Mouse (Mus musculus): ENCODE measurements at regions not wholly inside any gene's neighbourhood (a gene's known extent, or its start where the extent isn't known, plus 50 kb on each side); places are given as distances from the start of the nearest gene placed in this dataset.

- intact Hi-C loops (cut with DNase I) = no loop called here
Observed at GRCm38 (mm10) chr4:45713837-45714508, 84.8 kb upstream of the Aldh1b1 start.

GRCm38 (mm10) chr4:45713046-45713706 lies 85.6 kb upstream of the Aldh1b1 start:
- intact Hi-C loops (cut with DNase I) = no loop called here

GRCm38 (mm10) chr4:45703997-45704396 lies 94.8 kb upstream of the Aldh1b1 start:
- intact Hi-C loops (cut with DNase I) = no loop called here

DNA sequence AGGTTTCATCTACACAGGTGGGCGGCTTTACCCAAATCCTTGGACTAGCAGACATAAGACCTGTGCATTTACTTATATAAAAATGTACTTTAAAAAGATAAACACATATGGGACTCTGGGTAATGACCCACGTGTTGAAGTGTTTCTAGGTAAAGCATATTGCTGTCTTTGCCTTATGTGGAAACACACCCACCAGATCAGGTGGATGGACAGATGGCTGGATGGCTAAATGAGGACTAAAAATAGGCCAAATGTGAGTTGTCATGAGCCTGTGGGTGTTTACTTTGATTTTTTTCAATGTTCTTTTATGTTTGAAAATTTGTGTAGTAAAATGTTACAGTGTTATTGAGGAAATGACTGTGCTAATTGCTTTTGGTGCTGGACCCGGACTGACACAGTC lies 99.2 kb upstream of the Aldh1b1 start:
- intact Hi-C loops (cut with DNase I) = no loop called here

DNA sequence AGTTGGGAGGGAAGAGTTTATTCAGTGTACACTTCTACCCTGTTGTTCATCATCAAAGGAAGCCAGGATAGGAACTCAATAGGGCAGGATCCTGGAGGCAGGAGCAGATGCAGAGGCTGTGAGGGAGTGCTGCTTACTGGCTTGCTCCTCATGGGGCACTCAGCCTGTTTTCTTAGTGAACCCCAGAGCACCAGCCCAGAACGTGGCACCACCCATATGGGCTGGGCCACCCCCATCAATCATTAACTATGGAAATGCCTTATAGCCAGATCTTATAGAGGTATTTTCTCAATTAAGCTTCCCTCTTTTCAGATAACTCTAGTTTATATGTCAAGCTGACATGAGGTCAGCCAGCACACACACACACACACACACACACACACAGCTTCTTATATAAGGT lies 103.6 kb upstream of the Aldh1b1 start:
- intact Hi-C loops (cut with DNase I) = no loop called here

DNA sequence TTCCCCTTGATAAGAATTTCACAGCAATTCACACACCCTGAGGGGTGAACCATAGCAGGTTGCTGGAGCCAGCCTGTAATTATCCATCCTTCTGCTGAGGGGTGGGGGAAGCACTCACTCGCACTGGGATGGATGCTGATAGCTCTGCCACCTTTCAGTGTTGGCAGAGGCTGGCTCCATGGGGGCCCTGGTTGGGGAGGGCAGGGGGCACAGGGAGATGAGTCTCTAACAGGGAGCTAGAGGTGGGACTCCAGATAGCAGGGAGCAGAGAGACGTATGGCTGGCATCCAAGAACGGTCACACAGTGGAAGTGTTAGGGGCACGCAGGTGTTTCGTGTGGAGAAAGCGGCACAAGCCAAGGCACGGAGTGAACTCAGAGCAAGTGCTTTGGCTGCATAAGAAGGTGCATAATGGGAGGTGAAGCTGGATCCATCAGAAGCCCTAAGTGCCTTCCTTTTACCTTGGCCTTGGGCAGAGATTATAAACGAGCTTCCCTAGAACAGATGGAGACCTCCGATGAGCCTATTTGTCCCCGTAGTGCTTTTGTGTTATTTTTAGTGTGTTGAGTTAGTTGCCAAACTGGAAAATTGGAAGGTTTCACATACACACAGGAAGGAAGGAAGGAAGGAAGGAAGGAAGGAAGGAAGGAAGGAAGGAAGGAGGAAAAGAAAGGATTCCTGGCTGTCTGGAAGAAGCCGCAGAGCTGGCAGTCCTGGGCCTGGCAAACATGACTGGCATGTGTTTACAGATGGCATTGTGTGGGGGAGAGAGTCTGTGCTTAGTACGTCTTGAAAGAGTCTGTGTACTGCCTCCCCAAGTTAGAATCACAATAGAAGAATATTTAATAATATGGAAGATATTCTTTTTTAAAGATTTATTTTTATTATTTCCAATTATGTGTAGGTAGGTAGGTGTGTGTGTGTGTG lies 108.6 kb upstream of the Aldh1b1 start:
- intact Hi-C loops (cut with DNase I) = no loop called here

GRCm38 (mm10) chr4:45689572-45689971 lies 109.2 kb upstream of the Aldh1b1 start:
- intact Hi-C loops (cut with DNase I) = no loop called here

DNA sequence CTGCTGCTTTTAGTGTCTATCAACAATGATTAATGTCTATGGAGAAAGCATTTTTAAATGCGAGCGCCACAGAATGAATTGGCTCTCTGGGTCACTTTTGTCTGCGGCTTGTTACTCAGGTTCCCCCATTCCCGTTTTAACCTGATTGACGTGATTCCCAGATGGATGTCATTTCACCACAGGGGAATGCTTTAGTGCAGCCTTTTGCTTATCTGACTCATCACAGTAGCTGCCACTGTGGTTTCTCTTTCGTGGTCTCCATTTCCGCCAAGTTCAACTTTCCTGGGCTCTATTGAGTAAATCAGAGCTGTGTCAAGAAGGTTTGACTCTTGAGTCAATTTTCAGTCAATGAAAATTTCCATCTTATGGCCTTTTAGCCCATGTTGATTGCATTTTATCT lies 110.6 kb upstream of the Aldh1b1 start:
- intact Hi-C loops (cut with DNase I) = no loop called here

DNA sequence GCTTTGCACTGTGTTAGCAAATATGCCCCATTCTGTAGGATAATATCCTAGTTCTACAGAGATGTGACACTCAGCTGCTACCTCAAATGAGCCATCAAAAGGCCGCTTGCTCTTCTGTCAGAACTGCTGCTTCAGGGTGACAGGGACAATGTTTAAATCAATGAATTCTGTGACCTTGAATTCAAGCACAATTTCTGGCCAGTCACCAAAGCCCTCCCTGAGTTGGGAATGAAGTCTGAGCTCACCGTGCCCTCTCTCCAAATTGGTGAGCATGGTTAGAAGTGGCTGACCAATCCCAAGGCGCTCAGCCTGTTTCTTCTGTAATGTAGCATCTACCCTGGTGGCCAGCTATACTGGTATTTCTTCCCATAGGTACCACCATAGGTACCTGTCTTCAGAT lies 113.8 kb upstream of the Aldh1b1 start:
- intact Hi-C loops (cut with DNase I) = no loop called here

GRCm38 (mm10) chr4:45683205-45683604 lies 115.6 kb upstream of the Aldh1b1 start:
- intact Hi-C loops (cut with DNase I) = no loop called here

DNA sequence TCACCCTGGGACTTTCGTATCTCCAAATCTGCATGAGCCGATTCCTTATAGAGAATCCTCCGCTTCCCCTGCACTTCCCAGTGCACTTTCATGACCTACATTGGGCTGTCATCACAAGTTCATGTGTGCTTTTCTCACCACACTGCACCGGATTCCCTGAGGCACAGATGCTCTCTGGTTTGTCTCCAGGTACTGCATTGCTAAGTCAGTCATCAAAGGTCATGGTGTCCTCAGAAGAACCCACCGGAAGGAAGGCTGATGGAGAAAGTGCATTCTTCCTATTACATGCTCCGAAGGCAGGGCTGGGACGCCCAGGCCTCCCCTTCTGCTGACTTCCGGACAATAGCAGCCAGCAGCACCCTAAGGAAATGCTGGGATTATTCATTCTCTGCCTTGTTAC lies 116.1 kb upstream of the Aldh1b1 start:
- intact Hi-C loops (cut with DNase I) = no loop called here

DNA sequence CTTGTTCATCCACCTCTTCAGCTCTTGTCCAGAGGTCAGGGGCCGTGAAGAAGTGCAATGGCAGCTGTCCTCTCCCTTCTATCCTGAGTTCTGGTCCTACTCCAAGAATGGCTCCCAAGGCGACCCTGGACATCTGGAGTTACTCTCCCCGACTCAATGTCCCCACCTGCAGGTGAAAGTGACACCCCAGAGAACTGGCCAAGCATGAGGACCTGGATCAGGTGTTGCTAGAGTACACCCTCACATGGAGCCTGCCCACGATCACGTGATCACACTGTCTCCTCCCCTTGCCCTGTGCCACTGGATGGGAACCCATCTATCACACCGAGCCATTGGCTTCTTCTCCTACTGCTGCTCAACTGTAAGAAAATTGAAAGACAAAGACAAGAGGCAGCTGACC lies 122.7 kb upstream of the Aldh1b1 start:
- intact Hi-C loops (cut with DNase I) = no loop called here

GRCm38 (mm10) chr4:45674291-45674690 lies 124.5 kb upstream of the Aldh1b1 start:
- intact Hi-C loops (cut with DNase I) = no loop called here

DNA sequence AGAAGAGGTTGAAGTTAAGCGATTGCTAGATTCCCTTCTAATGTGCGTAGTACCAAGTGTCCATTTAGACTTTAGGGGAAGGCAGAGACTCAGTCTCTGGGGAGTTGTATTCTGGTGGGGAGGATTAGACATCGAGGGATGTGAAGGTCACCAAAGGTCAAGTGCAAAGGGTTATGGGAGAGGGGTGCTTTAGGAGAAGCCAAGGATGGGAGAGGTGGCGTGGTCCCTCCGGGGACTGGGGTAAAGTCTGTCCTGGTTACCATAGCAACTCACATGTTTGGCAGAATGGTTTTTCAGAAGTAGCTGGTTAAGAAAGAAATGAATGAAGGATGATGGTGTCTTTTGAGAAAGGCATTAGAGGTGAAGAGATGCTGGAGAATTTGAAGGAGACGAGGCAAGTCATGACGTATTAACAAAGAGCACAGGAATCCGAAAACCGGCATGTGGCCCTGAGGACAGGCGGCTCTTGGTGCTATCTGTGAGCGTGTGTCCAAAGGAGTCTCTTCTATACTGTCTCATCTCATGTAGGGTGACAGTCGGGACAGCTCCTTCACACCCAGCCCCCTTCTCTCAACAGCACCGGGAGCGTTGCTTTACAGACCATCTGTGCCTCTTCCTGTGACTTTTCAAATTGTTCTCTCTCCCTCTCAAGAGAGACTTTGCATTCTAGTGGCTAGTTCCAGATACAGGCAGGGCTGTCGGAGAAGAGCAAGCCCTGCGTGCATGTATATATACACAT lies 125.6 kb upstream of the Aldh1b1 start:
- intact Hi-C loops (cut with DNase I) = no loop called here

DNA sequence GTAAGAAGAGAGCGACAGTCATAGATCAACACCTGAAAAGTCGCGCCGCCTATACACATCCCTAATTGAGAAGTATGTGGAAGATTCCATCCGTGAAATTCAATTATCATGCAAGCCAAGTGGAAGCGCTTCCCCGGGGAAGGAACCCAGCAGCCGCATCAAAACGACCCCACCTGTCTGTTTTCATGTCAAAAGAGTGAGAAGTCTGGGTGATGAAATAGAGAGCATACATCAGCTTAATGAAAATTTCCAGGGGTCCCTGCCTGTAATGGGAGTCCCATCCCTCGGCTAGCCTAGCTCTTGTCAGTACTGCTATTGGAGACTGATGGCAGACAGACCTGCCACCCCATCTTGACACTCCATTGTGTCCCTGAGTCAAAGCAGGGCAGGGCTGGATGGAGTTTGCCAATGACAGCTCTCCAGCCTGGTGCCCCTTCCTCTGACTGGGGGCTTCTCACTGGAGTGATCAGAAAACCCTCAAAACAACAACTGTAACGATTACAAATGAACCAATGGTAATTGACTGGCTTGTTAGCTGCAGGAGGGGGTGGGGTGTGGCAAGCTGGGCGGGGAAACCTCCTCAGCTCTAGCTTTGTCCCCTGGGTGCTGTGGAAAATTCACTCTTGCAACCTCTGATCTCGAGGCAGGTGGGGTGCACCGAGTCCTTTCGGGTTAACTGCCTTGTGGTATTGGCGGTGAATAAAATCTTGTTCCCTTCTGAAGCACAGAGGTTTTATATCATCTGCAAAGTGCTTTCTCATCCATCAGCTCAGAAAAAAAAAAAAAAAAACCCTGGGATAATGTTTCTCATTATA lies 126.4 kb upstream of the Aldh1b1 start:
- intact Hi-C loops (cut with DNase I) = no loop called here

DNA sequence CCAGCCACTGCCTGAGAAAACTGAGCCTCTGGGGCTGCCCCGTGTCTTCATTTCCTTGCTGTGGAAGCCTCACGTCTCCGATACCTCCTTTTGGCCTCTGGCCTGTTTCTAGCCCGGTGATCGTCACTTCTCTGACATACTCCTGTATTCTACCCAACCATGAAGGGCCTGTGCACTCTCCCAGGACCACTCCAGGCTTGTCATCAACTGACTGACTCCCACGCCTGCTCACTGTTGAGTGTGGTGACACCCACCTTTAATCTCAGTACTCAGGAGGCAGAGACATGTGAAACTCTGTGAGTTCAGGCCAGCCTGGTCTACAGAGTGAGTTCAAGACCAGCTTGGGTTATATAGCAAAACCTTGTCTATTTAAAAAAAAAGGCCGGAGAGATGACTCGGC lies 132.1 kb upstream of the Shb start:
- intact Hi-C loops (cut with DNase I) = no loop called here

DNA sequence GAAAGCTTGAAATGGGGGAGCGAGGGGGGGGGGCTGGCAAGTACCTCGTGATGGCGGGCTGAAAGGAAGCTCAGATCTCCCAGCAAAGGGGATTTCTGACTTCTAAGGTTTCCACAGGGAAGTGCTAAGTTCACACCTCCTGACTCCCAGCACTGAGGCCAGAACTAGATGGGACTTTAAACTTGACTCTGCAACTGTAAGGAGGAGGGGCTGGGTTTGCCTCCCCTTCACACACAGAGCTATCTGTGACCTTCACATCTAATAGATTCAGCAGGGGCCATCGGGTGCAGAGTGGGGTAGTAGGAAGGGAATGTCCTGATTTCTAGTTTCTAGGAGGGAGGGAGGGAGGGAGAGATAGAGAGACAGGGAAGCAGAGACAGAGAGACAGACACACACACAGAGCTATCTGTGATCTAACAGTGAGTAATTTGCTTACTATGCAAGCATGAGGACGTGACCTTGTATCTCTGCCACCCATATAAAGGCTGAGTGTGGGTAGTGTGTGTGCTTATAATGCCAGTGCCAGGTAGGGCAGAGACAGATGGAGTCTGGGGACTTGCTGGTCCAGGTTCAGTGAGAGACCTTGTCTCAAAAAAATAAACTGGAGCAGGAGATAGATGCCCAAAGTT lies 125.2 kb upstream of the Shb start:
- intact Hi-C loops (cut with DNase I) = no loop called here

DNA sequence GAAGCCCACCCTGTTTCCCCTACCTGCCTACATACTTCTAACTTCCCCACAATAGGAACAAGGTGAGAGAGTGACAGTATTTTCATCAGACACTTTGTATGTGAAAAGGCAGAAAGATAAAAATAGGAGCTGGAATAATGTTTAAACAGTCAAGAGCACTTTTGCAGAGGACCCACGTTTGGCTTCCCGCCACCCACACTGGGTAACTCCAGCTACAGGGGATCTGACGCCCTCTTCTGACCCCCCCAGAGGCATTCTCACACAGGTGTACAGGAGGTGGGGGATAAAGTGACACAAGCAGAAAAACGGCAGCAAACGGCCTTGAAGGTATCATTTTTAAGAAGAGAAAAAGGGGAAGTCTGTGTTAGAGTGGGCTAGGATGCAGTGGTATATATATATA lies 123.5 kb upstream of the Shb start:
- intact Hi-C loops (cut with DNase I) = no loop called here

DNA sequence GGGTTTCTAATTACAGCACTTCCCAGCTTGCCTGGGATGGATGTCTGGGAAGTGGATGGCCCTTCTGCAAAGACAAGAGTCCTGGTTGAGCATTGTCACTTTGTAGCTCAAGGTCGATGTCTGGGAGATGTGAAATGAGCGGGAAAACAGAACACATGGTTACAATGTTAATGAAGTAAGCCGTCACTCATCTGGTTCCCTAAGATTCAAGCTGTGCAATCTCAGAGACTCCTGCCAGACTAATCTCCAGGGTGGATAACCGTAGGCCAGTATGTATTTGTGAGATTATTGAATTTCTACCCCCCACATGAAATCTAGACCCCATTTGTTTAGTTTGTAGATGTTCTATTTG lies 122.5 kb upstream of the Shb start:
- intact Hi-C loops (cut with DNase I) = no loop called here
